Mouse (Mus musculus) neural tube, embryonic 11.5 days (tissue): Measurements from ENCODE around the gene Lin52. TPM values are rescaled to one million over a fixed set of nuclear protein-coding genes. Genes with fewer than 3 reads are reported as not detected.
A peak's percentile ranks its signal among the peaks of the same experiment; 100 is the strongest.

ENCODE experiments used
- ATAC-seq: fragments of 200-750 bp; cut with Nextera tagmentation; 2 replicates; pipeline ENCODE4 v1.8.0; 2017; ENCODE audit warnings: moderate number of reproducible peaks, mild to moderate bottlenecking, moderate TSS enrichment, moderate library complexity; ENCODE audit not compliant: insufficient read depth, low FRiP score, low TSS enrichment
- DNase-seq: peaks from one replicate; pipeline ENCODE4 v3.0.0-alpha.2; 2015; ENCODE audit warnings: low spot score
- H3K27ac ChIP-seq: fragments of 300-500 bp; sonication (generic); 2 replicates; pipeline ENCODE4 v1.5.1; 2014; ENCODE audit warnings: low read depth, mild to moderate bottlenecking, low read length
- H3K27me3 ChIP-seq: fragments of 300-500 bp; sonication (generic); 2 replicates; pipeline ENCODE4 v1.6.1; 2014; ENCODE audit warnings: mild to moderate bottlenecking, low read length, mixed read lengths; ENCODE audit not compliant: control insufficient read depth, insufficient read depth
- H3K36me3 ChIP-seq: fragments of 300-500 bp; sonication (generic); 2 replicates; pipeline ENCODE4 v1.6.1; 2014; ENCODE audit warnings: mild to moderate bottlenecking, low read length, moderate library complexity, mixed read lengths; ENCODE audit not compliant: control insufficient read depth, insufficient read depth
- H3K4me1 ChIP-seq: fragments of 300-500 bp; sonication (generic); 2 replicates; pipeline ENCODE4 v1.6.1; 2014; ENCODE audit warnings: low read length, mixed read lengths; ENCODE audit not compliant: control insufficient read depth, insufficient read depth
- H3K4me2 ChIP-seq: fragments of 300-500 bp; sonication (generic); 2 replicates; pipeline ENCODE4 v1.6.1; 2014; ENCODE audit warnings: low read depth, mild to moderate bottlenecking, moderate library complexity
- H3K4me3 ChIP-seq: fragments of 300-500 bp; sonication (generic); 2 replicates; pipeline ENCODE4 v1.5.1; 2014; ENCODE audit warnings: low read depth, low read length
- H3K9ac ChIP-seq: fragments of 300-500 bp; sonication (generic); 2 replicates; pipeline ENCODE4 v1.6.1; 2014; ENCODE audit warnings: mild to moderate bottlenecking, low read length
- H3K9me3 ChIP-seq: fragments of 300-500 bp; sonication (generic); 2 replicates; pipeline ENCODE4 v1.6.1; 2016; ENCODE audit warnings: low read length; ENCODE audit not compliant: control insufficient read depth
- WGBS: fragments of 180-500 bp; shearing (Covaris S2); extraction: QIAGEN DNeasy Blood & Tissue Kit; methylation state at CpG from one replicate; pipeline ENCODE4 v1.1.7; 2014; 5-methylcytosine and 5-hydroxymethylcytosine counted together
- polyA plus RNA-seq: library from polyadenylated mRNA; unstranded; fragments of >200 nt; fragmentation: Nextera tagmentation; extraction: Ambion mirVana; gene quantifications from 2 replicates; pipeline ENCODE4 v1.2.1, GENCODE M21; 2014

Gene Lin52
- polyA plus RNA-seq, 1 experiment from 2014 or later = 33.7 TPM

GRCm38 (mm10) chr12:84569976-84570693, 118.9 kb downstream of the Lin52 start:
- no peak overlapping the region for H3K9ac ChIP-seq
- peak overlapping the region; percentile 24 for H3K4me3 ChIP-seq
- H3K4me2 ChIP-seq = no peak overlapping the region
- H3K9me3 ChIP-seq = no peaks in the 10 kb centered on the region
- ATAC-seq = no peak
- H3K27ac ChIP-seq = no peak overlapping the region
- H3K36me3 ChIP-seq = no peaks in the 10 kb centered on the region
- H3K27me3 ChIP-seq = peaks cover 70% of the 10 kb centered on the region
- H3K4me1 ChIP-seq = no peaks in the 10 kb centered on the region
- DNase-seq = peak; percentile 46
- WGBS = 1% methylated on average over 35 of the region's 40 CpGs

- Histone ChIP-seq H3K4me2 (no peak overlapping the region), H3K27me3 (peaks cover 70% of the 10 kb centered on the region), H3K9me3 (no peaks in the 10 kb centered on the region), H3K4me1 (no peaks in the 10 kb centered on the region), H3K27ac (no peak overlapping the region), H3K9ac (no peak overlapping the region; the same call in 1 of the 2 replicates), H3K36me3 (no peaks in the 10 kb centered on the region), H3K4me3 (no peak overlapping the region)
- WGBS = 2% methylated on average over 34 of the region's 34 CpGs
- ATAC-seq (no peak), DNase-seq (peak; percentile 51)
These were observed 119.6 kb downstream of the Lin52 start for GRCm38 (mm10) chr12:84570694-84571415.

GRCm38 (mm10) chr12:84571466-84572340, 120.5 kb downstream of the Lin52 start:
- Histone ChIP-seq H3K27me3 (peaks cover 71% of the 10 kb centered on the region), H3K36me3 (no peaks in the 10 kb centered on the region), H3K9me3 (no peaks in the 10 kb centered on the region), H3K4me3 (peak overlapping the region; percentile 12; the same call in 1 of the 2 replicates), H3K27ac (no peak overlapping the region), H3K4me2 (no peak overlapping the region), H3K9ac (peak overlapping the region; percentile 2; the same call in 1 of the 2 replicates), H3K4me1 (no peaks in the 10 kb centered on the region)
- DNase-seq (peak; percentile 56), ATAC-seq (no peak)
- 1% methylated on average over 43 of the region's 43 CpGs for WGBS

DNA sequence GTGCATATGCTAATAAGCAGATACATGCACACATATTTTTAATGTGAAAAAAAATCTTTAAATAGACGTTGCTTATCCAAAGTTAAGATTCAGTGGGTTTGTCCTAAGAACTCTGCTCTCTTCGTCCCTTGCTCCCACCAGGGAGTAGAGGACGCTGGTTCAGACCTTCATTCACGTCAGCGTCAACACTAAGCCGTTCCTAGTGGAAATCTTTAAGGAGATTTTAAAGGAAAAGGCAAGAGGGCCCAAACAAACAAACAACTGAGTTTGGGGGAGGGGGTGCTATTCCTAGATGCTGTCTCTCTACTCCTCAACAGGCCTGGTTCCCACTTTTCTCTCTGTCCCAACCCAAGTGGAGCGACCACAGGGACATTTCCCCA, 121.1 kb downstream of the Lin52 start:
- 4% methylated on average over 7 of the region's 7 CpGs for WGBS
- Histone ChIP-seq H3K4me3 (no peak overlapping the region), H3K27me3 (peaks cover 71% of the 10 kb centered on the region), H3K4me2 (no peak overlapping the region), H3K27ac (no peak overlapping the region), H3K4me1 (no peaks in the 10 kb centered on the region), H3K9ac (no peak overlapping the region), H3K9me3 (no peaks in the 10 kb centered on the region), H3K36me3 (no peaks in the 10 kb centered on the region)
- ATAC-seq = no peak
- DNase-seq = no peak

DNA sequence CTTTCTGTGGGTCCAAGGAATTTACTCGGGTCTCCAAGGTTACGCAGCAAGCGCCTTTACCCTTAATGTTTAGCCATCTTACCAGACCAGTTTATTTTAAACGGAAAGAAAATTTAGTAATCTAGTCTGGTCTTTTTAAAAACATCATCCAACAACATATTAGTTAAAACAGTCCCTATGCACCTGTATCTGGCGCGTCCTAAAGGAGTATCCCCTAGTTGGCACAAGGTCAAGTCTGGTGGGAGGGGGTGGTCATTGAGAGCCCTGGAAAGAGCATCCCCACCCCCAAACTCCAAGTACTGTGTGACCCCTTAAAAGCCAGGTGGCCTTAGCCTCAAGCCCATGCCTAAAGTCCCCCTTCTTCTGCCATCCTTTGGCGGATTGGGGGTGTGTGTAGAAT, 121.9 kb downstream of the Lin52 start:
- H3K4me2 ChIP-seq = no peak overlapping the region
- H3K27ac ChIP-seq = no peak overlapping the region
- no peak overlapping the region for H3K9ac ChIP-seq
- ATAC-seq (no peak), DNase-seq (no peak)
- 12% methylated on average over 7 of the region's 7 CpGs for WGBS
- H3K27me3 ChIP-seq = peaks cover 64% of the 10 kb centered on the region
- H3K4me1 ChIP-seq = no peaks in the 10 kb centered on the region
- no peaks in the 10 kb centered on the region for H3K9me3 ChIP-seq
- H3K36me3 ChIP-seq = no peaks in the 10 kb centered on the region
- no peak overlapping the region for H3K4me3 ChIP-seq

DNA sequence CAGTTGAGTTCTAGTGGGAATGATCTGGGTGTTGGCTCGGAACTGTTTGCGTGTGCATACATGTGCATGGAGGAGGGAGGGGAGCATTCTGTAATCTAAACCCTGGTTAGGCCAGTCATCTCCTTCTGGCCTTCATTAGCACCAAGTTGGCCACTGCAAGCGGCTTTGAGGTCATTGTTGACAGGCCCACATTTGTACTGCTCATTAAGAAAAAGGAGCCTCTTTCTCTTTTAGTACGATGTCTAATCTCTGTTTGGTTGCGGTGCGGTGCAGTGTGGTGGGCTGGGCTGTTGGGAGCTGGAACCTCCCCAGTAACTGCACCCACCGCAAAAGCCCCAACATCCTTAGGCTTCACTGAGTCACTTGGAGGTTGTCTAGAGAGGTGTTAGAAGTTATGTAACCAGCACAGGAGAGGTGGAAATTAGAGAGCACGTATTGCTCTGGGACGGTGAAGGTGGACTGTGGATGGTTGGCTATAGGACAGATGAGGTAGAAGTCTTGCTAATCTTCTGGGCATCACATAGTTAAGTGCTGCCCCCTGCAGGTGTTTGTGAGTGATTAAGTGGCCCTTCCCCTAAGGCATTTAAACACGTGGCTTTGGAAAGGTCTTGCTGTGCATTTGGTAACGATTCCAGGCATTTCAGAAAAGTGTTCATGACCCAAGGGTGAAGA, 126.7 kb downstream of the Lin52 start:
- Histone ChIP-seq H3K4me1 (no peaks in the 10 kb centered on the region), H3K9ac (no peak overlapping the region), H3K4me3 (no peak overlapping the region), H3K27ac (no peak overlapping the region), H3K27me3 (peaks cover 16% of the 10 kb centered on the region), H3K4me2 (no peak overlapping the region), H3K9me3 (no peaks in the 10 kb centered on the region), H3K36me3 (no peaks in the 10 kb centered on the region)
- DNase-seq (no peak), ATAC-seq (no peak)
- WGBS = 79% methylated on average over 11 of the region's 11 CpGs

- Histone ChIP-seq H3K27ac (no peak overlapping the region), H3K9me3 (no peaks in the 10 kb centered on the region), H3K4me2 (no peak overlapping the region), H3K9ac (no peak overlapping the region), H3K36me3 (no peaks in the 10 kb centered on the region), H3K4me3 (no peak overlapping the region), H3K4me1 (no peaks in the 10 kb centered on the region), H3K27me3 (peaks cover 11% of the 10 kb centered on the region)
- 45% methylated on average over 5 of the region's 5 CpGs for WGBS
- no peak for DNase-seq
- ATAC-seq = no peak
These were observed 127.2 kb downstream of the Lin52 start for GRCm38 (mm10) chr12:84578440-84578770.

GRCm38 (mm10) chr12:84581285-84581684, 130.1 kb downstream of the Lin52 start:
- H3K4me1 ChIP-seq = no peaks in the 10 kb centered on the region
- no peaks in the 10 kb centered on the region for H3K36me3 ChIP-seq
- no peak for ATAC-seq
- H3K9me3 ChIP-seq = no peaks in the 10 kb centered on the region
- WGBS = 94% methylated on average over 2 of the region's 2 CpGs
- no peak overlapping the region for H3K4me2 ChIP-seq
- peaks cover under 1% of the 10 kb centered on the region; the same call in 1 of the 2 replicates for H3K27me3 ChIP-seq
- DNase-seq = no peak
- no peak overlapping the region for H3K4me3 ChIP-seq
- H3K9ac ChIP-seq = no peak overlapping the region
- no peak overlapping the region for H3K27ac ChIP-seq
